Mouse (Mus musculus) lung, postnatal 4 days (tissue): ENCODE measurements around the gene Tnni1.
A peak's percentile ranks its signal among the peaks of the same experiment; 100 is the strongest.

Experiments
- DNase-seq, 2 experiments: peaks; one replicate each; pipeline ENCODE4 v3.0.0; 2021

Tnni1 gene

DNA sequence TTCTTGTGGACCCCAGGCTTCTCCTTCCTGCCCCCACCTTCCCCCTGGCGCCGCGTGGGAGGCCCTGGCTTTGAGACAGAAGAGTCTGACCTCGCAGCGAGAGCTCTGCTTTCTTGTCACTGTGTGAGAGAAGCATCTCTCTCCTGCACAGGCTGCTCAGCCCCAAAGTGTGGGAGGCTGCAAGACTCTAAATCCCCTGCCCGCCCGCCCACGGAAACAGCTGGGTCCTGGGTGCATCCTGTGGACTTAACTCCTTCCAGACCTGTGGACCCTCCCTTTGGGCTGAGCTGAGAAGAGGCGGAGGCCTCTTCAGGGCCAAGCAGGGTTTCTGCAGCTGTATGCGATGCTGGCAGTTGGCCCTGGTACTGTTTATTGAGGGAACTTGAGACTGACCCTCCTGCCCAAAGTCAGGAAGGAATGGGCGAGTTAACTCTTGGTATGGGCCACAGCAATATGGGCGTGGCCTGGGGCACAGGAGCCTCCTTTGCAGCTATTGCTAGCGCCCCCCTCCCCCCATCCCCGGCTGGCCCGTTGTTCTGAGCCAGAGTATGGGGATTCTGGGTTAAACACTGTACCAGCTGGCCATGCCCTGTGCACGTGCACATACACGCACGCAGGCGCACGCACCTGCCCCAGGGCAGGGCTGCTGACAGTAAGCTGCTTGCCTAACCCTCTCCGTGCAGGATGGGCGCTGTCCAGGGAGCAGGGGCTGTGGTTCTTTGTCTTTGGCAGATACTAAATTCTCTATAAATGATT is at the start of gene Tnni1:
Gene Tnni1 (plus strand): TSS at position 655 of the 756 bp plus-strand sequence.
- peak; percentile 54 to 67 for DNase-seq

- no peak for DNase-seq
Observed at GRCm38 (mm10) chr1:135729821-135730220, 49.4 kb upstream of the Tnni1 start.

DNA sequence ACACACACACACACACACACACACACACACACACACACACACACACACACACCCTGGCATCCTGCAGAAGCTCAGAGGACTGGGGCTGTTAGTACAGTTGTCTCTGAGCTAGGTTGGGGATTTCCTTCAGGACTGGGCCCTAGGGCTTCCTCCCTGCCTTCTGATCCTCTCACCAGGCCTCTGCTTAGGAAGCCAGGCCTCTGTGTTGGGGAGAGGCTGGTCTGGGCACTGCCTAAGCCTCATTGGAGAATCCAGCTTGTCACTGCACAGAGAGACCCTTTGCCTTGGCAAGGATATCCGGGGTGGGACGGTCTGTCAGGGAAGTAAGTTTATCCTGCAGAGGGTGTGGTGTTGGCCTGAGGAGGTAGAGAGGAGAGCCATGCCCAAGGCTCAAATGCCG is 48.9 kb upstream of the Tnni1 start:
- DNase-seq: peak; percentile 62 to 77

- peak in 1 of 2 experiments; percentile 51 for DNase-seq
Observed at GRCm38 (mm10) chr1:135731393-135731792, 47.8 kb upstream of the Tnni1 start.

GRCm38 (mm10) chr1:135731897-135732684 is 47.1 kb upstream of the Tnni1 start:
- peak; percentile 81 to 86 for DNase-seq

- peak; percentile 72 to 77 for DNase-seq
Observed at GRCm38 (mm10) chr1:135734225-135734937, 44.9 kb upstream of the Tnni1 start.

- peak in 1 of 2 experiments; percentile 45 for DNase-seq
Observed at GRCm38 (mm10) chr1:135735460-135735859, 43.8 kb upstream of the Tnni1 start.

DNA sequence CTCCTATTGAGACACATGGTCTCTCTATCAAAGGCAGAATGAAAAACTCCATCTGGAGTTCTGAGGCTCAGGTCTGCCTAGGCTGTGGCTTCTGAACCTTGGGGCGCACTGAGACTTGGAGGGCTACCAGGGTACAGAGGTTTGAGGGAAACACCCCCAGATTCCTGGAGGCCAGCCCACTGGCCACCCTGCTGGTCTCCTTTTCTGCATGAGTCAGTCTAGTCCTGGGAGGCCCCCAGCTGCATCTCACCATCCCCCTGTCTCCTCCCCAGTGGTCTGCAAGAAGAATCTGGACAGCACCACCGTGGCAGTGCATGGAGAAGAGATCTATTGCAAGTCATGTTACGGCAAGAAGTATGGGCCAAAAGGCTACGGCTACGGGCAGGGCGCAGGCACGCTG is 34.2 kb upstream of the Tnni1 start:
- peak in 1 of 2 experiments; percentile 73 for DNase-seq

DNA sequence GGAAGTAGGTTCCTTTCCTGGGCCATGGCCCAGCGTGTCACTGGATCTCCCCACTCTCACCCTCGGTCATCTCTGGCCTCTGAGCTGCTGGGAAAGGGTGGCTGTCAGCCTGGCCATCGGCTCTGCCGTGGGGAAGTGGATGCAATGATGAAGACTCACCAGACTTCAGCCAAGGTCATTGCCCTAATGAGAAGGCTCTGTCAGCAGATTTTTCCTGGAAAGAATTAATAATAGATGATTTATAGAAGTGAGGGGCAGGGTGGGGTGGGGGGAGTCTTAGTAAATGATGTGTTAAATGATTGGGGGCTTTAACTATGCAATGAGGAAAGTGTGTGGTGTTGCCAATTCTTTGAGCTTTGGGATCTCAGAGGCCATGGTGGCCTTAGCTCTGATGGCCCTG is 33.0 kb upstream of the Tnni1 start:
- peak in 1 of 2 experiments; percentile 81 for DNase-seq

DNA sequence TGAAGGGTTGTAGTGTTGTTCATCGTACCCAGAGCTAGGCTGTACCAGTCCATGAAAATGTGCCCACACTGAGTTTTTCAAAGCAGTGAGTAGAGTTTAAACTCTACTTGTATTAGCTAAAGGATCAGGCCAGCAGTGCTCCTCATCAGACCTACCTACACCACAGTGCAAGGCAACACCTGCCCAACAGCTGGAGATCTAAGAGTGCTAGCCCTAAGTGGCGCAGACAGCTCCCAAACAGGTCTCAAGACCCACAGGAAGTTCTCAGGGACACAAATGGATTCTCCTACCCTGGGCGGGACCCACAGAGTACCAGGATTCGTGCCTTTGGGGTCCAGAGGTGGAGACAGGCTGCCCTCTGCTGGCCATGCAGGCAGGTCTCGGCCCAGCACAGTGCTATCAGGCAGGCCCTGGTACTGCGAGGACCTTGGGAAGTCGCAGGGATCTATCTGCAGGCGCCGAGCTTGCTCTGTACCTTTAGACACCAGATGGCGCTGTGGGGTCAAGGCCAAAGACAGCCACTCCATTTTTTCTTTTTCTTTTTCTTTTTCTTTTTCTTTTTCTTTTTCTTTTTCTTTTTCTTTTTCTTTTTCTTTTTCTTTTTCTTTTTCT is 26.4 kb upstream of the Tnni1 start:
- DNase-seq: peak; percentile 95

DNA sequence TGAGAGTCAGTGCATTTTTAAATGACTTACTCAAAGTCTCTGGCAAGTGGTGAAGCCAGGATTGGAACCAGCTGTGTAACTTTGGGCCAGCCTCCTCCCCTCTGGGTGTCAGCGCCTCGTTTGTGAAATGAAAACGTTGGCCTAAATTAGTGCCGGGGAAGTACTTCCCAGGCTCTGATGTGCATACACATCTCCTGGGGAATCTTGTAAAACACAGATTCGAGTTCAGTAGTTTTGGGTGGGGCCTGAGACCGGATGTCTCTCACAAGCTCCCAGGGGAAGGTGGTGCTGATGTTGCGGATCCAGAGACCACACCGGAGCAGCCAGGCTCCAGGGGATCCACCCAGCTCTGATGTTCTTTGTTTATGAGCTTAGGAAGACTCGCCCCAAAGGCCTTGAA is 23.9 kb upstream of the Tnni1 start:
- DNase-seq: peak; percentile 63 to 80

- DNase-seq: no peak
Observed at GRCm38 (mm10) chr1:135755913-135756312, 23.3 kb upstream of the Tnni1 start.

DNA sequence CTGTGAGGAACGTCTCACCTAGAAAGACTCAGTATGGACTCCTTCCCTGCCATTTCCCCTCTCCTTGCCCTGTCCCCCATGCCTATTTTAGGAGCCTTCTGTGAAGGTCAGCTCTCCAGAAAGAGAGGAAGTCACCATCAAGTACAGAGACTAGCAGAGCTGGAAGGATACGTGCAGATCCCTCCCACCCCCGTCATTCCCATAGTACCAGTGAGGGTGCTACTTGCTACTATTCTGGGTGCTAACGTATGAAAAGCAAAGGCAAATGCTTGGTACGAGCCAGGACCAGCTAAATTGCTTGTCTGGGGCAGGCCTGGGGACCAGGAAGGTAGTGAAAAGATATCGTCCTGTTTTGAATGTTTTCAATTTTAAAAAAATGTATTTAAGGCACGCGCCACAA is 21.9 kb upstream of the Tnni1 start:
- DNase-seq: no peak

GRCm38 (mm10) chr1:135759685-135760084 is 19.5 kb upstream of the Tnni1 start:
- no peak for DNase-seq

DNA sequence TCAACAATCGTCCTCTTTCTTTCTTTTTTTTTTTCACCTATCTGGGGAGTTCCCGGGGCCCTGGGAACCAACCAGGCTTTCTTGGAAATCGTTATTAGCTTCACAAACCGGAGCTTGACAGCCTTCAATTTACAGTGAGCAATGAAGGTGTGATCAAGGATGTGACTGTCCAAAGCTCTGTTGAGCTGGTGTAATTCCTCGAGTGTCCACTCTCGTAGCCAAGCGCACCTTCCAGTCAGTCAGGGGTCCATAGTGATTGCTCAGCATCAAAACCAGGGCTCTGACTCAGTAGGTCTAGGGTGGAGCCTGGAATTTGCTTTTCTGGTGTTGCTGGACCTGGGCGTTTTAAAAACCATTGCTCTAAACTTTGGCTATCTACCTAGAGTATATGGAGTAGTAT is 19.0 kb upstream of the Tnni1 start:
- DNase-seq: no peak

GRCm38 (mm10) chr1:135761728-135762127 is 17.5 kb upstream of the Tnni1 start:
- no peak for DNase-seq

DNA sequence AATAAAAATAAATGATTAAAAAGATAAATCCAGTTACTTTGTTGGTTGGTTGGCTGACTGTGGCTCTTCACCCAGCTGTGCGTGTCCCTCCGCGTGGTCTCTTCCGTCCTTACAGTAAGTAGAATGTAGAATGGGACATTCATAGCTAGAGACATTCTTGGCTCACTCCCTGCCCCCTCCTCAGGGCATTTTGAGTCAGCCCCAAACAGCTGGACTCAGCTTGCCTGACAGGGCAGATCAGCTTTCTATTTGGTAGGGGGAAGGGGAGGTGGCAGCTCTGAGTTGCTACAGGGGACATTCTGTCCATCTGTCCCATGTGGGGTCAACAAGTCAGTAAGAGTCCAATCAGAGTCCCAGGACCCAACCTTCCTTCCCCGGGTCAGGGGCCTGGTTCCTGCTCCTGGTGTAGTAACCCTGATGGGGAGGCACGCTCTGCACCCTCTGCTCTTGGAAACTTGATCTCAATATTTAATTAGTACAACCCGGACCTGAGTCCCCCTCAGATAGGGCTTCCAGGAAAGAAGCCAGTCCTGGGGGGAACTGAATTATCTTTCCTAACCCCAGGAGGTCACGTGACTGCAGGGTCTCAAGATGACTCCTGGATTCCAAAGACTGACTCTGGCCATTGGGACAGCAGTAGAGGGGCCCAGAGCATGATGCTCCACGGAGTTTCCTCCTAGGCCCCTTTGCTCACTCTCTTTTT is 15.6 kb upstream of the Tnni1 start:
- DNase-seq: peak in 1 of 2 experiments; percentile 81

GRCm38 (mm10) chr1:135764206-135764528 is 15.1 kb upstream of the Tnni1 start:
- DNase-seq: no peak

DNA sequence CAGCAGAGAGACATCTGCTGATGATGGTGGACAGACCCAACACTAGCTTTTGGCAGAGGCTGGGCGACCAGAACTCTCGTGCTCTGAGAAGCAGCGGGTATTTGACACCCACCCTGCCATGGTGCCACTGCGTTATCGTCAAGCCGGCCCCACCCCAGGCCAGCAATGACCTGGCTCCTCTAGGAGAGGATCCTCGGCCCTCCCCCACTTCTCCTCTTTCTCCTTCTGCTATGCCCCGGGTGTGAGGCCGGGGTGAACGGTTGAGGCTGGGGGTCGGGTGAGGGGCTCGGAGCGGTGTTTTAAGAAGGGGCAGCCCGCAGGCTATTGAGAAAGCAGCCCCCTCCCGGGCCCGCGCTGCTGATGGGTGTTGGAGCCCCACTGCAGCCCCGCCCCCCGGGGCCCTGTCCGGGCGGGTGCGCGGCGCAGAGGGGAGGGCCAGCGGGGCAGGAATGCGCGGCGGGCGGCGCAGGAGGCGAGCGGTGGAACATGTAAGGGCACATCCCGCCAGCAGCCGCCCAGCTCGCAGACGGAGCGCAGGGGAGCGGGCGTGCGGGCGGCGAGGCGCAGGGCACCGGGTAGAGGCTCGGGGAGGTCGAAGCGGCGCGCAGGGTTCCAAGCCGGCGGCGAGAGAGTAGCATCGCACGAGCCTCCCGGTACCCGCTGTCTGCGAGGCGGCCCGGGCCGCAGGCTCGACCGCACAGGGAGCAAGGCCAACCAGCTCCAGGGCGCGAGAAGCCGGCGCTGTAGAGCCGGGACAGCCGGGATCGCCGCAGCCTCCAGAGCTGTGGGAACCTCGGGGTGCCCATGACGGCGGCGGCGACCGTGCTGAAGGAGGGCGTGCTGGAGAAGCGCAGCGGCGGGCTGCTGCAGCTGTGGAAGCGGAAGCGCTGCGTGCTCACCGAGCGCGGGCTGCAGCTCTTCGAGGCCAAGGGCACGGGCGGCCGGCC is 13.3 kb upstream of the Tnni1 start, which contains the start of gene Phlda3:
Gene Phlda3 (plus strand): TSS at position 475 of the 947 bp plus-strand sequence.
- DNase-seq: peak; percentile 88 to 92

DNA sequence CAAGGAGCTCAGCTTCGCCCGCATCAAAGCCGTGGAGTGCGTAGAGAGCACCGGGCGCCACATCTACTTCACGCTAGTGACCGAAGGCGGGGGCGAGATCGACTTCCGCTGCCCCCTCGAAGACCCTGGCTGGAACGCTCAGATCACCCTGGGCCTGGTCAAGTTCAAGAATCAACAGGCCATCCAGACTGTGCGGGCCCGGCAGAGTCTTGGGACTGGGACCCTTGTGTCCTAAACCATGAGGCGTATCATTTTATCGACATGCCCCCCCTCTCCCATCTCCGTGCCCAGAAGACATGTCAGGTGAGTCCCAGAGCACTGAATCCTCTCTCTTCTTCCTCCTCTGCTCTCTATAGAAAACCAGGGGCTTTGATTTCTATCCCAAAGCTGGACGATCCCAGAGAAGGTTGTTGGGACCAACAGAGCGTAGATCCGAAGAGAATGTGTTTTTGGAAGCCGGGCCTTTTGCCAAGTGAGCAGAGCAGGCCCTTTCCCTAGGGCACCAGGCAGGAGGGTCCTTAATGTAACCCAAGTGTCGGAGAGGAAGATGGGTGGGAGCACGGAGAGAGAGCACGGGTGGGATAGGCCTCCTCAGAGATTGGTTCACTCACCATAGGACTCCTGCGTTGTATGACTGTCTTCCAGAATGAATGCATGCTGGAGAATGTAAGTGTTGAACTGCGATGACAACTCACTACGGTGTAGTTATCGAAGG is 12.5 kb upstream of the Tnni1 start:
- DNase-seq: no peak
